Mouse (Mus musculus) CH12.LX (cell line): ENCODE measurements at regions not wholly inside any gene's neighbourhood (a gene's known extent, or its start where the extent isn't known, plus 50 kb on each side); places are given as distances from the start of the nearest gene placed in this dataset.
A peak's percentile ranks its signal among the peaks of the same experiment; 100 is the strongest.

Experiments used
- DNase-seq: peaks from one replicate; pipeline ENCODE4 v3.0.0-alpha.2; 2013; ENCODE audit errors: extremely low read depth
- H3K27ac ChIP-seq: 2 replicates; pipeline ENCODE4 v1.5.1; 2012; ENCODE audit warnings: low read depth, mild to moderate bottlenecking, control low read depth, moderate library complexity; ENCODE audit not compliant: insufficient read depth
- H3K27me3 ChIP-seq: replicated peaks from 2 replicates; pipeline ENCODE3; 2012; ENCODE audit warnings: inconsistent platforms
- H3K36me3 ChIP-seq, 2 experiments: replicated peaks in 1 of 2; 2 replicates each; pipeline versions ENCODE3 to v1.6.1; 2012; ENCODE audit warnings: inconsistent platforms in 1 of 2, low read length in 1 of 2, mild to moderate bottlenecking in 1 of 2, mixed read lengths in 1 of 2, moderate library complexity in 1 of 2; ENCODE audit not compliant: control insufficient read depth in 1 of 2, insufficient read depth in 1 of 2
- H3K4me1 ChIP-seq, 2 experiments: 2 replicates each; pipeline ENCODE4 v1.6.1; 2012; ENCODE audit warnings: inconsistent platforms in 1 of 2, moderate library complexity in 1 of 2; ENCODE audit not compliant: insufficient read depth in 2 of 2, control insufficient read depth in 1 of 2
- H3K4me2 ChIP-seq: 2 replicates; pipeline ENCODE4 v1.6.1; 2012; ENCODE audit warnings: low read depth, mild to moderate bottlenecking, control low read depth; ENCODE audit not compliant: poor library complexity, insufficient read depth, severe bottlenecking
- H3K4me3 ChIP-seq, 3 experiments: fragments of 150-350 bp in 1 of 3; sonication (generic) in 1 of 3; replicated peaks in 1 of 3; 2 replicates each; pipeline versions ENCODE3 to v1.5.1; 2011 to 2012; ENCODE audit warnings: low read depth in 2 of 3, low read length in 2 of 3, mild to moderate bottlenecking in 2 of 3, moderate library complexity in 2 of 3, control low read depth in 1 of 3, improper control_type of control experiment in 1 of 3, inconsistent platforms in 1 of 3, mixed read lengths in 1 of 3; ENCODE audit not compliant: poor library complexity in 1 of 3
- H3K79me2 ChIP-seq: replicated peaks from 2 replicates; pipeline ENCODE4 v1.6.1; 2012; ENCODE audit warnings: mild to moderate bottlenecking, moderate library complexity; ENCODE audit not compliant: control insufficient read depth, poor library complexity, insufficient read depth, severe bottlenecking; ENCODE audit errors: extremely low read depth
- H3K9ac ChIP-seq: 2 replicates; pipeline ENCODE4 v1.6.1; 2012; ENCODE audit warnings: low read depth, mild to moderate bottlenecking, control low read depth, moderate library complexity; ENCODE audit not compliant: insufficient read depth
- H3K9me3 ChIP-seq: replicated peaks from 2 replicates; pipeline ENCODE3; 2012; ENCODE audit warnings: low read length, inconsistent platforms, mixed read lengths
- BHLHE40 ChIP-seq: IDR thresholded peaks from 2 replicates; pipeline ENCODE4 v1.6.1; 2011; ENCODE audit warnings: mild to moderate bottlenecking, low read depth, low read length, improper control_type of control experiment
- CHD1 ChIP-seq: IDR thresholded peaks from 2 replicates; pipeline ENCODE4 v1.6.1; 2012; ENCODE audit warnings: low read depth, low read length, improper control_type of control experiment, inconsistent platforms
- CHD2 ChIP-seq: IDR thresholded peaks from 2 replicates; pipeline ENCODE4 v1.6.1; 2011; ENCODE audit warnings: low read length, improper control_type of control experiment
- CTCF ChIP-seq, 2 experiments: IDR thresholded peaks in 1 of 2; conservative IDR thresholded peaks in 1 of 2; 2 replicates each; pipeline ENCODE4 v1.5.1; 2011 to 2012; ENCODE audit warnings: low read depth in 2 of 2, low read length in 2 of 2, improper control_type of control experiment in 1 of 2, inconsistent platforms in 1 of 2, mild to moderate bottlenecking in 1 of 2, moderate library complexity in 1 of 2
- E2F4 ChIP-seq: IDR thresholded peaks from 2 replicates; pipeline ENCODE4 v1.6.1; 2011; ENCODE audit warnings: low read depth, low read length, improper control_type of control experiment; ENCODE audit not compliant: insufficient replicate concordance
- ELF1 ChIP-seq: IDR thresholded peaks from 2 replicates; pipeline ENCODE4 v1.6.1; 2014; ENCODE audit warnings: low read depth, mild to moderate bottlenecking, inconsistent platforms, low read length, improper control_type of control experiment
- EP300 ChIP-seq: IDR thresholded peaks from 2 replicates; pipeline ENCODE4 v1.6.1; 2011; ENCODE audit warnings: low read length, improper control_type of control experiment
- GABPA ChIP-seq: IDR thresholded peaks from 2 replicates; pipeline ENCODE4 v1.6.1; 2012; ENCODE audit warnings: low read depth, low read length, improper control_type of control experiment, inconsistent platforms; ENCODE audit not compliant: insufficient replicate concordance
- HCFC1 ChIP-seq: IDR thresholded peaks from 2 replicates; pipeline ENCODE4 v1.6.1; 2012; ENCODE audit warnings: low read depth, mild to moderate bottlenecking, inconsistent platforms, low read length, improper control_type of control experiment
- IRF4 ChIP-seq: IDR thresholded peaks from 2 replicates; pipeline ENCODE4 v1.6.1; 2014; ENCODE audit warnings: low read depth, mild to moderate bottlenecking, inconsistent platforms, low read length, improper control_type of control experiment
- JUN ChIP-seq: IDR thresholded peaks from 2 replicates; pipeline ENCODE4 v1.6.1; 2011; ENCODE audit warnings: low read depth, mild to moderate bottlenecking, low read length, improper control_type of control experiment, moderate library complexity; ENCODE audit not compliant: insufficient read depth
- JUND ChIP-seq: conservative IDR thresholded peaks from 2 replicates; pipeline ENCODE4 v1.6.1; 2011; ENCODE audit warnings: low read depth, low read length, improper control_type of control experiment
- KAT2A ChIP-seq: IDR thresholded peaks from 2 replicates; pipeline ENCODE4 v1.6.1; 2012; ENCODE audit warnings: low read length, improper control_type of control experiment, inconsistent platforms; ENCODE audit not compliant: insufficient replicate concordance
- MAX ChIP-seq: IDR thresholded peaks from 2 replicates; pipeline ENCODE4 v1.6.1; 2011; ENCODE audit warnings: low read length, improper control_type of control experiment
- MXI1 ChIP-seq: IDR thresholded peaks from 2 replicates; pipeline ENCODE4 v1.6.1; 2011; ENCODE audit warnings: mild to moderate bottlenecking, low read depth, low read length, improper control_type of control experiment
- MYC ChIP-seq: IDR thresholded peaks from 2 replicates; pipeline ENCODE4 v1.6.1; 2011; ENCODE audit warnings: low read depth, mild to moderate bottlenecking, improper control_type of control experiment, low read length
- NELFE ChIP-seq: IDR thresholded peaks from 2 replicates; pipeline ENCODE4 v1.6.1; 2011; ENCODE audit warnings: low read depth, low read length, improper control_type of control experiment
- NRF1 ChIP-seq: IDR thresholded peaks from 2 replicates; pipeline ENCODE4 v1.6.1; 2014; ENCODE audit warnings: low read depth, mild to moderate bottlenecking, inconsistent platforms, low read length, improper control_type of control experiment, moderate library complexity
- POLR2A ChIP-seq: IDR thresholded peaks from 2 replicates; pipeline ENCODE4 v1.6.1; 2011; ENCODE audit warnings: low read depth, mild to moderate bottlenecking, improper control_type of control experiment, low read length
- POLR2AphosphoS2 ChIP-seq: IDR thresholded peaks from 2 replicates; pipeline ENCODE4 v1.6.1; 2011; ENCODE audit warnings: low read depth, low read length, improper control_type of control experiment
- RAD21 ChIP-seq: IDR thresholded peaks from 2 replicates; pipeline ENCODE4 v1.6.1; 2011; ENCODE audit warnings: low read depth, mild to moderate bottlenecking, low read length, improper control_type of control experiment, moderate library complexity
- RCOR1 ChIP-seq: conservative IDR thresholded peaks from 2 replicates; pipeline ENCODE4 v1.6.1; 2012; ENCODE audit warnings: low read depth, mild to moderate bottlenecking, inconsistent platforms, low read length, improper control_type of control experiment
- SIN3A ChIP-seq: IDR thresholded peaks from 2 replicates; pipeline ENCODE4 v1.6.1; 2012; ENCODE audit warnings: low read length, improper control_type of control experiment, inconsistent platforms
- SMC3 ChIP-seq: IDR thresholded peaks from 2 replicates; pipeline ENCODE4 v1.6.1; 2011; ENCODE audit warnings: low read depth, low read length, improper control_type of control experiment
- TCF12 ChIP-seq: IDR thresholded peaks from 2 replicates; pipeline ENCODE4 v1.6.1; 2014; ENCODE audit warnings: low read depth, mild to moderate bottlenecking, inconsistent platforms, low read length, improper control_type of control experiment
- UBTF ChIP-seq: IDR thresholded peaks from 2 replicates; pipeline ENCODE4 v1.6.1; 2012; ENCODE audit warnings: low read depth, mild to moderate bottlenecking, inconsistent platforms, low read length, improper control_type of control experiment, moderate library complexity
- USF1 ChIP-seq: IDR thresholded peaks from 2 replicates; pipeline ENCODE4 v1.6.1; 2014; ENCODE audit warnings: low read depth, mild to moderate bottlenecking, inconsistent platforms, low read length, improper control_type of control experiment
- USF2 ChIP-seq: conservative IDR thresholded peaks from 2 replicates; pipeline ENCODE4 v1.6.1; 2011; ENCODE audit warnings: low read depth, low read length, improper control_type of control experiment
- ZC3H11A ChIP-seq: IDR thresholded peaks from 2 replicates; pipeline ENCODE4 v1.6.1; 2012; ENCODE audit warnings: low read depth, mild to moderate bottlenecking, inconsistent platforms, low read length, improper control_type of control experiment
- ZKSCAN1 ChIP-seq: IDR thresholded peaks from 2 replicates; pipeline ENCODE4 v1.6.1; 2012; ENCODE audit warnings: low read depth, inconsistent platforms, low read length, improper control_type of control experiment, borderline replicate concordance
- ZMIZ1 ChIP-seq: IDR thresholded peaks from 2 replicates; pipeline ENCODE4 v1.6.1; 2012; ENCODE audit warnings: low read depth, mild to moderate bottlenecking, inconsistent platforms, low read length, improper control_type of control experiment
- ZNF384 ChIP-seq: IDR thresholded peaks from 2 replicates; pipeline ENCODE4 v1.6.1; 2012; ENCODE audit warnings: low read depth, low read length, improper control_type of control experiment, inconsistent platforms
- dilution Hi-C: fragments of 300-500 bp; cut with MboI; formaldehyde crosslinking; loops from 2 replicates; pipeline ENCODE4 v1.14.3; 2020; ENCODE audit warnings: low sequenced_read_pairs; ENCODE audit not compliant: extremely low pct_unique_long_range_greater_than_20kb, extremely low pct_ligation_motif_present
- in situ Hi-C: fragments of 300-500 bp; cut with MboI; formaldehyde crosslinking; loops from 3 replicates; pipeline ENCODE4 v1.14.3; 2019; ENCODE audit warnings: low sequenced_read_pairs, low pct_ligation_motif_present, low pct_unique_long_range_greater_than_20kb, mixed read lengths

DNA sequence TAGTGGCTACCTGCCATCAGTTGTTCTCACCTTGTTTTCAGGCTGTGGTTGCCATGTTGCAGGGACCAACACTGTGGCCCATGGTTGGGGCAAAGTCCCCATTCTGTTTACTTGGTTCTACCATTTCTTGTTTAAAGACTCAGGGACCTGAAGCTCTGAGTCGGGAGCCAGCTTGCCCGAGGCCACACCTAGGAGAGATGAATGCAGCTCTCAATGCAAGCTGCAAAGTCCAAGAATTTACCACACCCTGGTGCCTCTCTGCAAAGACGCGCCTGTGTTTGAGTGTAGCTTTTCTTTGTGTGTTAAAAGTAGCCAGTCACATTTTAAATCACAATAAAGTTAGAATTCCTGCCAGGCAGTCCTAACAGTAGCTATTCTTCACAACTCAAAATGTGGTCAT lies 117.0 kb upstream of the Ccnd2 start:
- H3K4me1 ChIP-seq = peaks cover 27 to 71% of the 10 kb centered on the region in 2 experiments

DNA sequence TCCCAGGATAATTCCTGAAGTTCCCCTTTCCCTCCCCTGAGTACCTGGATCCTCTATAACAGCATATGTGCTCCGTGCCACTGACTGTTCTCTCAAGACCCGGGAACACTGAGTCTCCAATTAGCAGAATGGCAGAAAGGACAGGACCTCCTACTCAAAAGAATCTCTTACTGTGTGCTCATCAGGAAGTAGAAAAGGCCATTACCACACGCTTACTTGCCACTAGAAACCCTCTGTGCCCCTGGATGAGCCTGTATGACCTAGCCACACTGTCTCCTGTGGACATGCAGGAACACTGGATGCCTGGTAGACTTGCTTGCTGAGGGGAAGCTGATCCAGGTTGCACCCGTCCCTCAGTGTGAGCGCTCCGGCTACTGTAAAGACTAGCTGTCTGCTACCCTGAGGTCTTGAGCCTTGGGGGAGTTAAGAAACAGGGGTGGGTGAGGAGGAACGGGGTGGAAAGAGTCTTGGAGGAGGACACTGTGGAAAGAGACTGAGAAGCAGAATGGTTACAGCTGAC lies 117.6 kb upstream of the Ccnd2 start:
- Histone ChIP-seq H3K9ac (no peak overlapping the region), H3K27ac (peak overlapping the region; percentile 48), H3K4me3 (peak overlapping the region in 1 of 3 experiments; percentile 34), H3K4me2 (peak overlapping the region; percentile 5; the same call in 1 of the 2 replicates), H3K79me2 (no peaks in the 10 kb centered on the region), H3K4me1 (peaks cover 22 to 66% of the 10 kb centered on the region in 2 experiments), H3K36me3 (no peaks in the 10 kb centered on the region), H3K9me3 (peaks cover 7% of the 10 kb centered on the region), H3K27me3 (no peaks in the 10 kb centered on the region)
- no peak for DNase-seq
- dilution Hi-C loops = no loop called here
- in situ Hi-C loops = no loop called here
- TF ChIP-seq POLR2A (peak; percentile 33; the same call in 1 of the 2 replicates), NELFE (no peak), JUND (no peak), USF2 (no peak), MXI1 (no peak), TCF12 (peak; percentile 69), UBTF (no peak), ELF1 (no peak), CHD1 (no peak), CHD2 (no peak), SMC3 (0 out of 2 replicates have a peak, but pooled peaks have one; percentile 11), RCOR1 (no peak), USF1 (no peak), EP300 (no peak), NRF1 (0 out of 2 replicates have a peak, but pooled peaks have one; percentile 7), E2F4 (no peak), KAT2A (no peak), BHLHE40 (no peak), IRF4 (peak; percentile 63; the same call in 1 of the 2 replicates), MYC (no peak), SIN3A (no peak), ZKSCAN1 (no peak), HCFC1 (peak; percentile 80), RAD21 (no peak), ZC3H11A (no peak), ZMIZ1 (no peak)

More for the DNA sequence above, 117.0 kb upstream of the Ccnd2 start:
- DNase-seq = no peak
- Histone ChIP-seq H3K27me3 (no peaks in the 10 kb centered on the region), H3K4me2 (no peak overlapping the region), H3K4me3 (no peak overlapping the region), H3K79me2 (no peaks in the 10 kb centered on the region)
- TF ChIP-seq BHLHE40 = no peak
- TF ChIP-seq ZNF384 = no peak
- TF ChIP-seq JUN = no peak
- TF ChIP-seq POLR2AphosphoS2 = no peak
- no peak for TF ChIP-seq CTCF (conservative IDR thresholded peaks at IDR 0.05 in 1 of 2, IDR thresholded peaks at IDR 0.05 in 1 of 2; ENCODE audit: low read depth in 2 of 2, low read length in 2 of 2)
- TF ChIP-seq CHD2 = no peak
- TF ChIP-seq ELF1 = no peak
- TF ChIP-seq RCOR1 = no peak
- TF ChIP-seq GABPA = no peak
- TF ChIP-seq NRF1 = no peak
- TF ChIP-seq UBTF = no peak
- TF ChIP-seq ZMIZ1 = no peak
- TF ChIP-seq MXI1 = no peak
- TF ChIP-seq SMC3 = no peak
- TF ChIP-seq MYC = no peak
- no peak for TF ChIP-seq SIN3A
- no peak for TF ChIP-seq NELFE
- TF ChIP-seq ZKSCAN1 = no peak
- TF ChIP-seq MAX = no peak
- no peak for TF ChIP-seq IRF4
- TF ChIP-seq, all 38 proteins: peak for 0
- Histone ChIP-seq H3K9ac (no peak overlapping the region), H3K9me3 (peaks cover 7% of the 10 kb centered on the region), H3K36me3 (no peaks in the 10 kb centered on the region), H3K27ac (no peak overlapping the region)
- in situ Hi-C loops = no loop called here
- dilution Hi-C loops = no loop called here
